Mouse (Mus musculus): ENCODE measurements at regions not wholly inside any gene's neighbourhood (a gene's known extent, or its start where the extent isn't known, plus 50 kb on each side); places are given as distances from the start of the nearest gene placed in this dataset.
"Not testable (repeated sequence)": the region's sequence is repeated elsewhere in the genome, so short reads cannot be mapped to it uniquely, and the experiment has no call there.

- DNase-seq (ENCODE audit: extremely low spot score in 1 of 2, low spot score in 1 of 2) = no peak
These were observed 163.2 kb upstream of the Unc93a2 start for GRCm38 (mm10) chr17:7548456-7548855.

- no peak for DNase-seq (ENCODE audit: extremely low spot score in 1 of 2, low spot score in 1 of 2)
These were observed 153.3 kb upstream of the Unc93a2 start for GRCm38 (mm10) chr17:7538402-7539087.

- DNase-seq (ENCODE audit: extremely low spot score in 1 of 2, low spot score in 1 of 2) = no peak
These were observed 152.5 kb upstream of the Unc93a2 start for GRCm38 (mm10) chr17:7537618-7538266.

- no peak for DNase-seq (ENCODE audit: extremely low spot score in 1 of 2, low spot score in 1 of 2)
These were observed 151.9 kb upstream of the Unc93a2 start for GRCm38 (mm10) chr17:7537210-7537609.

GRCm38 (mm10) chr17:7534386-7535059, 149.3 kb upstream of the Unc93a2 start:
- no peak for DNase-seq (ENCODE audit: extremely low spot score in 1 of 2, low spot score in 1 of 2)

GRCm38 (mm10) chr17:7533552-7533951, 148.3 kb upstream of the Unc93a2 start:
- no peak for DNase-seq (ENCODE audit: extremely low spot score in 1 of 2, low spot score in 1 of 2)

- DNase-seq (ENCODE audit: extremely low spot score in 1 of 2, low spot score in 1 of 2) = no peak
These were observed 147.4 kb upstream of the Unc93a2 start for GRCm38 (mm10) chr17:7532618-7533017.

GRCm38 (mm10) chr17:7529304-7529703, 144.0 kb upstream of the Unc93a2 start:
- DNase-seq (ENCODE audit: extremely low spot score in 1 of 2, low spot score in 1 of 2) = no peak

- DNase-seq (ENCODE audit: extremely low spot score in 1 of 2, low spot score in 1 of 2) = no peak
These were observed 142.4 kb upstream of the Unc93a2 start for GRCm38 (mm10) chr17:7527681-7528080.

GRCm38 (mm10) chr17:7524497-7524896, 139.2 kb upstream of the Unc93a2 start:
- DNase-seq (ENCODE audit: extremely low spot score in 1 of 2, low spot score in 1 of 2) = not testable (repeated sequence)

GRCm38 (mm10) chr17:7521127-7521526, 135.9 kb upstream of the Unc93a2 start:
- DNase-seq (ENCODE audit: extremely low spot score in 1 of 2, low spot score in 1 of 2) = no peak

Data from layer of hippocampus, postnatal 25 days (tissue).